Mouse (Mus musculus) heart, embryonic 12.5 days (tissue): ENCODE results near the gene Mtfmt. TPM values are rescaled to one million over a fixed set of nuclear protein-coding genes. Genes with fewer than 3 reads are reported as not detected.

ENCODE experiments used
- polyA plus RNA-seq: library from polyadenylated mRNA; unstranded; fragments of >200 nt; fragmentation: Nextera tagmentation; extraction: Ambion mirVana; gene quantifications from 2 replicates; pipeline ENCODE4 v1.2.1, GENCODE M21; 2016

The Mtfmt gene
- polyA plus RNA-seq, 1 experiment from 2014 or later = 17.5 TPM

Other genes starting within 250 kb of the Mtfmt start
- 5.0 and 5.8 TPM in 2 replicates for gene Parp16, start 240.4 kb upstream of the Mtfmt start, polyA plus RNA-seq
- gene Cilp, start 170.6 kb upstream of the Mtfmt start, polyA plus RNA-seq = 0.17 TPM in 1 of 2 replicates, not detected in the other
- gene Clpx, start 141.5 kb upstream of the Mtfmt start, polyA plus RNA-seq = 44.6 and 45.2 TPM in 2 replicates
- gene Pdcd7, start 89.7 kb upstream of the Mtfmt start, polyA plus RNA-seq = 9.5 and 9.9 TPM in 2 replicates
- gene Ubap1l, start 74.7 kb upstream of the Mtfmt start, polyA plus RNA-seq = 0.11 TPM in 1 of 2 replicates, not detected in the other
- gene Kbtbd13, start 44.1 kb upstream of the Mtfmt start, polyA plus RNA-seq = 2.0 and 2.8 TPM in 2 replicates
- 3.0 and 3.7 TPM in 2 replicates for gene Rasl12, start 37.3 kb upstream of the Mtfmt start, polyA plus RNA-seq
- not detected in 2 replicates for gene Slc51b, start 12.8 kb upstream of the Mtfmt start, polyA plus RNA-seq
- gene Spg21, start 25.2 kb downstream of the Mtfmt start, polyA plus RNA-seq = 61.3 and 62.9 TPM in 2 replicates
- gene Ankdd1a, start 84.4 kb downstream of the Mtfmt start, polyA plus RNA-seq = not detected in 2 replicates
- gene Plekho2, start 144.3 kb downstream of the Mtfmt start, polyA plus RNA-seq = 14.0 and 14.9 TPM in 2 replicates
- 12.4 and 14.4 TPM in 2 replicates for gene Pif1, start 151.4 kb downstream of the Mtfmt start, polyA plus RNA-seq
- gene Rbpms2, start 193.9 kb downstream of the Mtfmt start, polyA plus RNA-seq = 132 and 135 TPM in 2 replicates
- gene Oaz2, start 232.2 kb downstream of the Mtfmt start, polyA plus RNA-seq = 239 and 245 TPM in 2 replicates